Mouse (Mus musculus) spleen, postnatal 36 days (tissue): ENCODE data around the gene Hnrnpl.

Experiments used
- DNase-seq, 2 experiments: peaks; one replicate each; pipeline ENCODE4 v3.0.0; 2022; ENCODE audit warnings: low spot score in 2 of 2, mixed read lengths in 1 of 2

Hnrnpl gene

GRCm38 (mm10) chr7:28790066-28790806 is 18.1 kb upstream of the Hnrnpl start:
- DNase-seq, result no peak

GRCm38 (mm10) chr7:28791706-28792105 is 16.6 kb upstream of the Hnrnpl start:
- DNase-seq, result no peak

- peak; percentile 53 to 60 for DNase-seq
Measured at GRCm38 (mm10) chr7:28792391-28793185, 15.8 kb upstream of the Hnrnpl start.

- DNase-seq, result peak; percentile 56 to 62
Measured at GRCm38 (mm10) chr7:28793834-28794233, 14.5 kb upstream of the Hnrnpl start.

GRCm38 (mm10) chr7:28794496-28794895 is 13.8 kb upstream of the Hnrnpl start:
- DNase-seq, result no peak

GRCm38 (mm10) chr7:28795832-28796231 is 12.5 kb upstream of the Hnrnpl start:
- DNase-seq, result peak; percentile 41 to 49

GRCm38 (mm10) chr7:28796562-28796975 is 11.8 kb upstream of the Hnrnpl start:
- peak; percentile 79 to 85 for DNase-seq

GRCm38 (mm10) chr7:28799994-28800393 is 8.3 kb upstream of the Hnrnpl start:
- no peak for DNase-seq

GRCm38 (mm10) chr7:28801451-28801850 is 6.9 kb upstream of the Hnrnpl start:
- no peak for DNase-seq

- DNase-seq, result no peak
Measured at GRCm38 (mm10) chr7:28801901-28802670, 6.3 kb upstream of the Hnrnpl start.

- no peak for DNase-seq
Measured at GRCm38 (mm10) chr7:28802846-28803588, 5.3 kb upstream of the Hnrnpl start.

GRCm38 (mm10) chr7:28803756-28804155 is 4.6 kb upstream of the Hnrnpl start:
- DNase-seq, result no peak

GRCm38 (mm10) chr7:28806869-28807268 is 1.5 kb upstream of the Hnrnpl start:
- no peak for DNase-seq

- DNase-seq, result no peak
Measured at GRCm38 (mm10) chr7:28807641-28808220, 610 bp upstream of the Hnrnpl start.

- peak; percentile 91 to 93 for DNase-seq
Measured at GRCm38 (mm10) chr7:28808957-28809393, 634 bp downstream of the Hnrnpl start.

- DNase-seq, result peak; percentile 59 to 72
Measured at GRCm38 (mm10) chr7:28809401-28810089, 1.2 kb downstream of the Hnrnpl start.

- DNase-seq, result peak; percentile 97 to 99
Measured at GRCm38 (mm10) chr7:28810107-28811066, 2.0 kb downstream of the Hnrnpl start.

- peak; percentile 93 to 95 for DNase-seq
Measured at GRCm38 (mm10) chr7:28811228-28811627, 2.9 kb downstream of the Hnrnpl start.

- DNase-seq, result no peak
Measured at GRCm38 (mm10) chr7:28811640-28812275, 3.4 kb downstream of the Hnrnpl start.
